Mouse (Mus musculus): ENCODE measurements around the gene Apof. TPM values are rescaled to one million over a fixed set of nuclear protein-coding genes. Genes with fewer than 3 reads are reported as not detected.

Gene Apof
- total and polyA plus RNA-seq, 3 experiments = not detected

GRCm38 (mm10) chr10:128240131-128240530 is 28.3 kb upstream of the Apof start (continued):
- TF ChIP-seq MXI1 (IDR thresholded peaks at IDR 0.05; ENCODE audit: low read depth, low read length) (peak; percentile 85), GATA1 (IDR thresholded peaks at IDR 0.05; ENCODE audit: low read depth, low read length) (peak; percentile 78), SMC3 (IDR thresholded peaks at IDR 0.05; ENCODE audit: low read depth, low read length) (no peak)

DNA sequence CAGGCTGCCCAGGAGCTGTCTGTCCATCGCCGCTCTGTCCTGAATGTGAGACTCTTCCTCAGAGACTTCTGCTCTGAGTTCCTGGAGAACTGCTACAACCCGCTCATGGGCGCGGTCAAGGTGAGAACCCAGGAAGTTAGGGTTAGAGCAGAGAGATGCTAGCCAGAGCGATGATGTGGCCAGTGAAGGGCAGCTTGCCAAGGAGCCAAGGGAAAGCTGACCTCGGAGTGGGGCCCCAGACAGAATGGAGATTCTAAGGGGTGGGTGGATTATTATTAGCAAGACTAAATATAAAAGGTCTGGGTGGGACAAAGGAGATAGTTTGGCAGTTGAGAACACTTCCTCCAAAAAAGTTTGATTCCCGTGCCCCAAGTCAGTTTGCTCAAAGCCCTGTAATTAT is 25.2 kb upstream of the Apof start:
- Histone ChIP-seq H3K4me1 (ENCODE audit: control insufficient read depth in 1 of 2, insufficient read depth in 2 of 2, low read length in 2 of 2) (peaks cover 15 to 22% of the 10 kb centered on the region in 2 experiments), H3K9ac (ENCODE audit: control insufficient read depth, low read depth, low read length, poor library complexity, severe bottlenecking) (no peak overlapping the region), H3K27ac (ENCODE audit: control insufficient read depth, low read depth, low read length) (no peak overlapping the region), H3K9me3 (replicated peaks; ENCODE audit: insufficient read depth, low read length) (no peaks in the 10 kb centered on the region), H3K79me2 (ENCODE audit: control insufficient read depth, insufficient read depth, low read length, poor library complexity) (peaks cover 2% of the 10 kb centered on the region; the same call in 1 of the 2 replicates), H3K36me3 (ENCODE audit: control insufficient read depth in 1 of 2, insufficient read depth in 2 of 2, low read length in 2 of 2) (peaks cover 4 to 23% of the 10 kb centered on the region in 2 experiments), H3K27me3 (ENCODE audit: control insufficient read depth in 1 of 2, insufficient read depth in 2 of 2, low read length in 2 of 2) (no peaks in the 10 kb centered on the region), H3K4me3 (ENCODE audit: control insufficient read depth in 1 of 2, insufficient read depth in 1 of 2, low read depth in 2 of 2, low read length in 2 of 2) (no peak overlapping the region)
- DNase-seq (ENCODE audit: low read depth, low spot score) = no peak
- TF ChIP-seq ZC3H11A (IDR thresholded peaks at IDR 0.05; ENCODE audit: low read depth, low read length) = no peak
- TF ChIP-seq RCOR1 (IDR thresholded peaks at IDR 0.05; ENCODE audit: low read depth, low read length) = no peak
- TF ChIP-seq CTCF (IDR thresholded peaks at IDR 0.05 in 2 of 3, conservative IDR thresholded peaks at IDR 0.05 in 1 of 3; ENCODE audit: control insufficient read depth in 1 of 3, insufficient read depth in 1 of 3, low read depth in 2 of 3, low read length in 3 of 3, poor library complexity in 1 of 3, severe bottlenecking in 1 of 3) = no peak
- TF ChIP-seq EP300 (IDR thresholded peaks at IDR 0.05; ENCODE audit: low read depth in 1 of 2, low read length in 2 of 2) = no peak
- TF ChIP-seq MAX (IDR thresholded peaks at IDR 0.05; ENCODE audit: low read length) = no peak

DNA sequence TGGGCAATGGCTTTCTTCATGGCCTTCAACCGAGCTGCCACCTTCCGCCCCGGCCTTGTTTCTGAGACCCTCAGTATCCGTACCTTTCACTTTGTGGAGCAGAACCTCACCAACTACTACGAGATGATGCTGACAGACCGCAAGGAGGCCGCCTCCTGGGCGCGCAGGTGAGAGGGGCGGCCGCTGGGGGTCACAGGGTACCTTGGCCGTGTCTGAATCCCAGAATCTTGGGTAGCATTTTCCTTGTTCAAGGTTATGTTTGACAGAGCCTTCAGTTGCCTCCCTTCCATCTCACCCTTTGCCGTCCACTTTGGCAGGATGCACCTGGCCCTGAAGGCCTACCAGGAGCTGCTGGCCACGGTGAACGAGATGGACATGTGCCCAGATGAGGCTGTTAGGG is 24.4 kb upstream of the Apof start:
- Histone ChIP-seq H3K9me3 (replicated peaks; ENCODE audit: insufficient read depth, low read length) (no peaks in the 10 kb centered on the region), H3K4me1 (ENCODE audit: control insufficient read depth in 1 of 2, insufficient read depth in 2 of 2, low read length in 2 of 2) (peaks cover 7 to 15% of the 10 kb centered on the region in 2 experiments), H3K27ac (ENCODE audit: control insufficient read depth, low read depth, low read length) (no peak overlapping the region), H3K79me2 (ENCODE audit: control insufficient read depth, insufficient read depth, low read length, poor library complexity) (no peaks in the 10 kb centered on the region; the same call in 1 of the 2 replicates), H3K27me3 (ENCODE audit: control insufficient read depth in 1 of 2, insufficient read depth in 2 of 2, low read length in 2 of 2) (no peaks in the 10 kb centered on the region), H3K36me3 (ENCODE audit: control insufficient read depth in 1 of 2, insufficient read depth in 2 of 2, low read length in 2 of 2) (peaks cover 4 to 15% of the 10 kb centered on the region in 2 experiments), H3K9ac (ENCODE audit: control insufficient read depth, low read depth, low read length, poor library complexity, severe bottlenecking) (no peak overlapping the region), H3K4me3 (ENCODE audit: control insufficient read depth in 1 of 2, insufficient read depth in 1 of 2, low read depth in 2 of 2, low read length in 2 of 2) (no peak overlapping the region)
- TF ChIP-seq RAD21 (IDR thresholded peaks at IDR 0.05; ENCODE audit: low read depth, low read length) (no peak), MEF2A (IDR thresholded peaks at IDR 0.05; ENCODE audit: extremely low read depth, insufficient replicate concordance, low read depth, low read length, poor library complexity, severe bottlenecking) (no peak), USF1 (IDR thresholded peaks at IDR 0.05; ENCODE audit: low read depth, low read length) (no peak), CTCF (IDR thresholded peaks at IDR 0.05 in 2 of 3, conservative IDR thresholded peaks at IDR 0.05 in 1 of 3; ENCODE audit: control insufficient read depth in 1 of 3, insufficient read depth in 1 of 3, low read depth in 2 of 3, low read length in 3 of 3, poor library complexity in 1 of 3, severe bottlenecking in 1 of 3) (no peak), MAX (IDR thresholded peaks at IDR 0.05; ENCODE audit: low read length) (no peak), ZNF384 (IDR thresholded peaks at IDR 0.05; ENCODE audit: low read depth, low read length) (no peak), UBTF (IDR thresholded peaks at IDR 0.05; ENCODE audit: borderline replicate concordance, insufficient read depth, low read depth, low read length) (no peak), ETS1 (IDR thresholded peaks at IDR 0.05; ENCODE audit: low read depth, low read length) (no peak), BHLHE40 (IDR thresholded peaks at IDR 0.05; ENCODE audit: borderline replicate concordance, low read depth, low read length) (no peak), SMC3 (IDR thresholded peaks at IDR 0.05; ENCODE audit: low read depth, low read length) (no peak), JUND (IDR thresholded peaks at IDR 0.05; ENCODE audit: low read depth, low read length) (no peak), CHD2 (IDR thresholded peaks at IDR 0.05; ENCODE audit: low read length) (no peak), NRF1 (IDR thresholded peaks at IDR 0.05; ENCODE audit: insufficient read depth, low read depth, low read length, poor library complexity, severe bottlenecking) (no peak), SIN3A (IDR thresholded peaks at IDR 0.05; ENCODE audit: low read length) (no peak), GABPA (IDR thresholded peaks at IDR 0.05; ENCODE audit: low read depth, low read length) (no peak)
- no peak for DNase-seq (ENCODE audit: low read depth, low spot score)

Measured in MEL (cell line).